Mouse (Mus musculus) embryonic facial prominence, embryonic 14.5 days (tissue): ENCODE results near the gene Gm49027. TPM values are rescaled to one million over a fixed set of nuclear protein-coding genes. Genes with fewer than 3 reads are reported as not detected.

Source experiments
- ATAC-seq: fragments of 200-750 bp; cut with Nextera tagmentation; 2 replicates; pipeline ENCODE4 v1.8.0; 2017; ENCODE audit warnings: low read depth, moderate number of reproducible peaks, moderate TSS enrichment
- DNase-seq: peaks from one replicate; pipeline ENCODE4 v3.0.0-alpha.2; 2015; ENCODE audit warnings: low spot score
- H3K27ac ChIP-seq: fragments of 300-500 bp; sonication (generic); replicated peaks from 2 replicates; pipeline ENCODE4 v1.5.1; 2014; ENCODE audit warnings: low read depth, mild to moderate bottlenecking, low read length, moderate library complexity
- H3K27me3 ChIP-seq: fragments of 300-500 bp; sonication (generic); replicated peaks from 2 replicates; pipeline ENCODE4 v1.6.1; 2014; ENCODE audit warnings: low read length; ENCODE audit not compliant: control insufficient read depth, insufficient read depth
- H3K36me3 ChIP-seq: fragments of 300-500 bp; sonication (generic); 2 replicates; pipeline ENCODE4 v1.6.1; 2014; ENCODE audit warnings: low read length, mixed read lengths; ENCODE audit not compliant: control insufficient read depth, insufficient read depth
- H3K4me1 ChIP-seq: fragments of 300-500 bp; sonication (generic); 2 replicates; pipeline ENCODE4 v1.6.1; 2014; ENCODE audit warnings: antibody characterized with exemption, low read length; ENCODE audit not compliant: control insufficient read depth, insufficient read depth
- H3K4me2 ChIP-seq: fragments of 300-500 bp; sonication (generic); 2 replicates; pipeline ENCODE4 v1.6.1; 2014; ENCODE audit warnings: low read depth, mild to moderate bottlenecking, low read length, moderate library complexity, mixed read lengths
- H3K4me3 ChIP-seq: fragments of 300-500 bp; sonication (generic); 2 replicates; pipeline ENCODE4 v1.5.1; 2014; ENCODE audit warnings: low read depth, mild to moderate bottlenecking, low read length
- H3K9ac ChIP-seq: fragments of 300-500 bp; sonication (generic); 2 replicates; pipeline ENCODE4 v1.6.1; 2014; ENCODE audit warnings: low read depth, mild to moderate bottlenecking, low read length, moderate library complexity, mixed read lengths
- H3K9me3 ChIP-seq: fragments of 300-500 bp; sonication (generic); 2 replicates; pipeline ENCODE4 v1.6.1; 2016; ENCODE audit warnings: low read length; ENCODE audit not compliant: control insufficient read depth
- WGBS: fragments of 180-500 bp; shearing (Covaris S2); extraction: QIAGEN DNeasy Blood & Tissue Kit; methylation state at CpG from one replicate; pipeline ENCODE4 v1.1.7; 2014; 5-methylcytosine and 5-hydroxymethylcytosine counted together
- polyA plus RNA-seq: library from polyadenylated mRNA; unstranded; fragments of >200 nt; fragmentation: Nextera tagmentation; extraction: Ambion mirVana; gene quantifications from 2 replicates; pipeline ENCODE4 v1.2.1, GENCODE M21; 2014

Gm49027 gene
- polyA plus RNA-seq, 1 experiment from 2014 or later, result 4.5 TPM

DNA sequence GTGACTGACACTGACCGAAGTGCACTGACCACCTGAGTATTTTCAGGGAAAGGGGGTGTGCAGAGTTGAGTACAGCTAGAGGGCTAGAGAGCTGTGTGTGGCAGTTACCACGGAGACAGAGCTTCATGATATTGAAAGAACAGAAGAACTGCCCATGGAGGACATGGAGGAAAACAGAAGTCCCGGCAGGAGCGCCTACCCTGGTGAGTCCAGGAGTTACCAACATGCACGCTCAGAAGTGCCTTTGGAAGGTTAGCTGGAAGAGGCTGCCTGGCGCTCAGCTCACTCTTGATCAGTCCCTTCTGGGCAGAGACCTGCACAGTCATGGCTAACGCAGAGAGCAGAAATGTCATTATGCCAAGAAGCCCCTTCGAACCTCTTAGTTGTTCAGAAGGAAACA, 4.8 kb upstream of the Gm49027 start:
- no peak for DNase-seq
- no peak for ATAC-seq
- no peak overlapping the region for H3K27ac ChIP-seq
- H3K36me3 ChIP-seq, result peaks cover 69% of the 10 kb centered on the region
- H3K9me3 ChIP-seq, result no peaks in the 10 kb centered on the region
- H3K9ac ChIP-seq, result no peak overlapping the region
- 88% methylated on average over 8 of the region's 8 CpGs for WGBS
- H3K4me3 ChIP-seq, result no peak overlapping the region
- H3K4me1 ChIP-seq, result no peaks in the 10 kb centered on the region
- H3K27me3 ChIP-seq, result no peaks in the 10 kb centered on the region
- no peak overlapping the region for H3K4me2 ChIP-seq

DNA sequence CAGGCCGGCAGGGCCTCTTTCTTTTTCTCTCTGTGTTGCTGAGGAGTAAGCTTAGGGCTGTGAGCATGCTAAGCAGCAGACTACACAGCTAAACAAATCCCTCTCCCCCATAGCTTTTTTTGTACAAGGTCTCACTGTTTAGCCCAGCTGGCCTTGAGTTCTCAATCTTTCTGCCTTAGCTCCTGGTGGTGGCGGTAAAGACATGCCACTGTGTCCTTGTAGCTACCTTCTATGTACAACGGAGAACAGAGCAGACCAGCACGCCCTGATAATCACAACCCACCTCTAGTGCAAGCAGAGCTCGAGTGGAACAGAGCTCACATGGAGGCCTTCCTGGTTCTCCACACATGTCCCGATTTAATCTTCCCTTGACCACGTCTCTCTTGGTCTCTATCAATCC, 3.4 kb upstream of the Gm49027 start:
- H3K4me2 ChIP-seq, result no peak overlapping the region
- WGBS, result 76% methylated on average over 7 of the region's 7 CpGs
- no peak for DNase-seq
- no peak for ATAC-seq
- H3K9me3 ChIP-seq, result no peaks in the 10 kb centered on the region
- H3K9ac ChIP-seq, result no peak overlapping the region
- H3K4me3 ChIP-seq, result no peak overlapping the region
- H3K4me1 ChIP-seq, result no peaks in the 10 kb centered on the region
- H3K36me3 ChIP-seq, result peaks cover 55% of the 10 kb centered on the region
- no peaks in the 10 kb centered on the region for H3K27me3 ChIP-seq
- no peak overlapping the region for H3K27ac ChIP-seq

DNA sequence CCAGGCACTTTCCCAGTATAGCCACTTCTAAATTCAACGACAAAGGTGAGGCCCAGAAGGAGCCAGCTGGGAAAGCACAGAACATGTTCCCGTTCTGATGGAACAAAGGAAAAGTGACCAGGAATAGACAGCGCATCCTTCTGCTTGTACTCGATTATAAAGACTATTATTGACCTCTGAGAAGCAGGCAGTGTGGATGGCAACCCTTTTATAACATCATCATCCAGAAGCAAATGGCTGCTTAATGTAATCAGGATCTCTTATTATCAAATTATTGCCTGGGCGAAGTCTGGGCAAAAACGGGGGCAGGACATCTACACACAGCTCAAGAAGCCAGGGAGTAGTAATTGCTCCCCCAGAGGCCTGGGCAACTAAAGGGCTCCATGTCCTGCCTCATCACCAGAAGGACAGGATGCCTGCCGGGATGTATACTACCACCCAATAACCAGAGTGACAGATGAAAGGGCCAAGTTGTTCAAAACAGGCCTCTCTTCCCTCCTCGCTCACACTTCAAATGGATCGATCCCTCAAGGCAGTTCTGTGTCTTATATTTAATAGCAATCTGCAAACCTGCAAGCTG, 718 bp upstream of the Gm49027 start:
- no peak overlapping the region for H3K4me3 ChIP-seq
- peaks cover 7% of the 10 kb centered on the region for H3K4me1 ChIP-seq
- no peak overlapping the region for H3K4me2 ChIP-seq
- H3K36me3 ChIP-seq, result peaks cover 31% of the 10 kb centered on the region; the same call in 1 of the 2 replicates
- no peak overlapping the region for H3K27ac ChIP-seq
- ATAC-seq, result no peak
- no peak overlapping the region for H3K9ac ChIP-seq
- DNase-seq, result no peak
- H3K27me3 ChIP-seq, result no peaks in the 10 kb centered on the region
- no peaks in the 10 kb centered on the region for H3K9me3 ChIP-seq
- WGBS, result 91% methylated on average over 9 of the region's 9 CpGs

DNA sequence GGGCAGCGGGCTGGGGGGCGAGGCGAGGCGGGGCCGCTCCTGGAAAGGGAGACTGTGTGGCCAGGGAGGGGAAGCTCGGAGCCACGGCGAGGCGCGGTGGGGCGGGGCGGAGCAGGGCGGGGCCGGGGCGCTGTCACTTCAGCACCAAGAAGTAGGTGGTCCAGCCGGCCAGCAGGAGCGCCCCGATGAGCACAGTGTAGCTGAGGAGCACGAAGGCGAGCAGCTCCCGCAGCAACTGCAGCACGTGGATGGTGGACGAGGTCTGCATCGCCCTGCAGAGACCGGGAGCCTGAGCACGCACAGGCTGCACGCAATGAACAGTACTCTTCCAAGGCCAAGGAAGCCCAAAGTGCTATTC, 916 bp downstream of the Gm49027 start:
- H3K36me3 ChIP-seq, result peaks cover 19% of the 10 kb centered on the region; the same call in 1 of the 2 replicates
- DNase-seq (peak; percentile 82), ATAC-seq (peak; percentile 96)
- no peak overlapping the region for H3K27ac ChIP-seq
- peak overlapping the region; percentile 45; the same call in 1 of the 2 replicates for H3K9ac ChIP-seq
- peak overlapping the region; percentile 97 for H3K4me2 ChIP-seq
- no peaks in the 10 kb centered on the region for H3K27me3 ChIP-seq
- H3K4me3 ChIP-seq, result peak overlapping the region; percentile 96
- H3K4me1 ChIP-seq, result peaks cover 7% of the 10 kb centered on the region
- no peaks in the 10 kb centered on the region for H3K9me3 ChIP-seq
- WGBS, result 0% methylated on average over 15 of the region's 27 CpGs

DNA sequence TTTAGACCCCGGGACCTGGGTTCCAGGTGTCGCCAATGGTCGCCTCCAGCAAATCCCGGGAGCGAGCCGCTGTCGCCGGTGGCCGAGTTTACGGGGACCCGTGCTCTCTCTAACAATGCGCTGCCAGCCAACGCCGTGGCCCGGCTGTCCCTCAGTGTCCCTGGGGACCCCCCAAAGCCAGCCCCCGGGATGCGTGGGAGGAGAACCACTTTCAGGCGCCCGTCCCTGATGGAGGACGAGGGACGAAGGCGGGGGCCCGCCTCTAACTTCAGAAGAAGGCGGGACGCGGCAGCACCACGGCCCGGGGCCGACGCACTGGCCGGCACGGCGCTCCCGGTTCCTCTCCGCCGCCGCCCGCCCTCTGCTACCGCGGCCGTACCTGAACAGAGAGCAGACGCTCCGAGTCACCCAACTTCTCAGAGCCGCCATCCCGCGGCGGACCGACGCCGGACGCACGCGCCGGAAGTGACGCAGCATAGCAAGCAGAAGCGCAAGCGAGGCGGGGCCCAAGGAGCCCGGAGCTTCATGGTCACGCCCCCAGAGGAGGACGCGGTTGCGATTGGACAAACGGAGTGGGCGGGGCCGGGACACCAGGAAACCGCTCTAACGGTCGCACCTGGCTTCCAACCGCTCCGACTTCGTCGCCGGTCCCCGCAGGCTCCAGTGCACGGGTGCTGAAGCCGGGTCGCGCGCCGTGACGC, 1.4 kb downstream of the Gm49027 start, which contains the start of gene Diablo:
Gene Diablo, minus strand, starts transcription at position 485 of the 701 bp plus-strand sequence.
- Histone ChIP-seq H3K9me3 (no peaks in the 10 kb centered on the region), H3K4me2 (peak within 1 kb of the TSS; percentile 97), H3K4me1 (peaks cover 7% of the 10 kb centered on the region), H3K36me3 (peaks cover 19% of the 10 kb centered on the region; the same call in 1 of the 2 replicates), H3K9ac (peak within 1 kb of the TSS; percentile 86), H3K4me3 (peak within 1 kb of the TSS; percentile 96), H3K27ac (0 out of 2 replicates have a peak within 1 kb of the TSS, but pooled peaks have one; percentile 58), H3K27me3 (no peaks in the 10 kb centered on the region)
- under 1% methylated on average over 34 of the region's 82 CpGs for WGBS
- peak; percentile 97 for ATAC-seq
- DNase-seq, result peak; percentile 100

DNA sequence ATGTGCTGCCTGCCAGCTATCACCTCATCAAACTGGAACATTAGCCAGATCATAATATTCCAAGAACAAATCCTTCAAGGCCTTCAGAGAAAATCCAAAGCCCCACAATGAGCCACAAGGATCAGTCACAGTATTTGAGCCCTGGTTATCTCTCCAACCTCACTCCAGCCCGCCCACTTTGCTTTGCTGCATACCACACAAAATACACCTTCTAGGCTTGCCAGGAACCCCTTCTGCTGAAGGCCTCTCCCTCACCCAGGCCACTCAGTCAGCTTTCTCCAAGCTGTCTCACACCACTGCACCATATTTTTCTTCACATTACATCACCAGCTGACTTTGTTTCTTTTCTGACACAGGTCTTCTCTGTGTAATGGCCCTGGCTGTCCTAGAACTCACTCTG, 3.1 kb downstream of the Gm49027 start:
- no peak overlapping the region for H3K4me2 ChIP-seq
- no peaks in the 10 kb centered on the region for H3K27me3 ChIP-seq
- peaks cover 7% of the 10 kb centered on the region for H3K4me1 ChIP-seq
- DNase-seq, result no peak
- no peaks in the 10 kb centered on the region for H3K9me3 ChIP-seq
- H3K27ac ChIP-seq, result no peak overlapping the region
- H3K36me3 ChIP-seq, result peaks cover 22% of the 10 kb centered on the region
- H3K4me3 ChIP-seq, result no peak overlapping the region
- 85% methylated on average over 1 of the region's 1 CpGs for WGBS
- no peak overlapping the region for H3K9ac ChIP-seq
- ATAC-seq, result no peak

DNA sequence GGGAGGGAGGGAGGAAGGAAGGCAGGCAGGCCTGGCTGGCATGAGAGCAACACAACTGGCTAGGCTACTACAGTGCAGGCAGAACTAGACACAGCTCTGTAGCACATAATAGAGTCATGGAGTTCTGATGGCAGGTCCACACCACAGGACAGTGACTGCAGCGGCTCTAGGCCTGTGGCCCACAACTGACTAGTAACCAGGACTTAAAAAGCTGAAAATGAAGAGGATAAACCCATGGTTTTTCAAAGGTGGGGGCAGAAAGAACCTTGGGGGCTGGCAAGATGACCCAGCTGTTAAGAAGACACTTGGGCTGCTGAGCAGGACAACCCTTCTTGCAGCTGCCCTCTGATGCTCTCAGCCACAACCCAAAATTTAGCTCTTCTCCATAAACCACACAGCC, 3.7 kb downstream of the Gm49027 start:
- ATAC-seq (no peak), DNase-seq (no peak)
- Histone ChIP-seq H3K27me3 (no peaks in the 10 kb centered on the region), H3K9ac (0 out of 2 replicates have a peak overlapping the region, but pooled peaks have one; percentile 8), H3K9me3 (no peaks in the 10 kb centered on the region), H3K4me3 (no peak overlapping the region), H3K4me2 (no peak overlapping the region), H3K27ac (no peak overlapping the region), H3K4me1 (peaks cover 7% of the 10 kb centered on the region), H3K36me3 (peaks cover 24% of the 10 kb centered on the region)
- WGBS, result 100% methylated on average over 1 of the region's 1 CpGs

DNA sequence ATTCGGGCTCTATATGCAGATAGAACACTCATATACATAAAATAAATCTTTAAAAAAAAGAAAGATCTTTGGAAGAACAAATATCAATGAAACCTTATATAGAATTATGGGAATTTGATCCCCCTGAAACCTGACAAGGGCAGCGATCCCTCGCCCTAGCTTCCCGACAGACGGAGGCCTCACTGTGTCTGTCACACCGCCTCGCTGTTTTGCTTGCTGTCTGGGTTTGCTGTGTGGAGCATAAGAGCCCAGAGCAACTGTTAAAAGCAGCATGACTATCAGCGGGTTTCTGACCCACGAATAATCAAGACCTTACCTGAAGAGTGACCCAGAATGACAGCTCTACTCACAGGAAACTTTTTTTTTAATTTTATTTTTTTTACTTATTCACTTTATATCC, 4.6 kb downstream of the Gm49027 start:
- no peaks in the 10 kb centered on the region for H3K9me3 ChIP-seq
- no peaks in the 10 kb centered on the region for H3K27me3 ChIP-seq
- ATAC-seq (no peak), DNase-seq (no peak)
- H3K27ac ChIP-seq, result no peak overlapping the region
- no peak overlapping the region for H3K4me2 ChIP-seq
- WGBS, result 77% methylated on average over 9 of the region's 9 CpGs
- no peak overlapping the region for H3K9ac ChIP-seq
- H3K36me3 ChIP-seq, result peaks cover 34% of the 10 kb centered on the region
- H3K4me1 ChIP-seq, result peaks cover 7% of the 10 kb centered on the region
- H3K4me3 ChIP-seq, result no peak overlapping the region

DNA sequence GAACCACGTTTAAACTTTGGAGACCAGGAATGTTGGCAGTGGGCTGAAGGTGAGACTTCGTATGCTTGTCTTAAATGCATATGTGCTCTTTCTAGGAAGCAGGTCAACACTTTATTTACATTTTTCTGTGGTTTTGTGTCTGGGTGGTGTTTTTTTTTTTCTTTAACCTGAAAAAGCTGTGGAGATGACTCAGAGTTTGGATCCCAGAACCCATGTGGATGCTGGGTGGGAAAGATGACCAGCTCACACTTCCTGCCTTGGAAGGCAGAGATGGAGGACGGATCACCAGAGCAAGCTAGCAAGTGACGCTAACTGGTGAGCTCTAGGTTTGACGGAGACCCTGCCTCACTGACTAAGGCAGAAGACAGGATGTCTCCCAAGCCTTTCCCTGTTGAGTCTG, 10.4 kb downstream of the Gm49027 start:
- no peak overlapping the region for H3K9ac ChIP-seq
- no peak overlapping the region for H3K4me3 ChIP-seq
- WGBS, result 86% methylated on average over 5 of the region's 5 CpGs
- no peaks in the 10 kb centered on the region for H3K4me1 ChIP-seq
- no peak overlapping the region for H3K4me2 ChIP-seq
- ATAC-seq (no peak), DNase-seq (no peak)
- no peaks in the 10 kb centered on the region for H3K27me3 ChIP-seq
- H3K27ac ChIP-seq, result no peak overlapping the region
- no peaks in the 10 kb centered on the region for H3K9me3 ChIP-seq
- peaks cover 62% of the 10 kb centered on the region for H3K36me3 ChIP-seq
